Mouse (Mus musculus) stomach, embryonic 15.5 days (tissue): ENCODE measurements around the gene Dbx2. TPM values are rescaled to one million over a fixed set of nuclear protein-coding genes. Genes with fewer than 3 reads are reported as not detected.

ENCODE experiments used
- ATAC-seq: fragments of 200-750 bp; cut with Nextera tagmentation; 2 replicates; pipeline ENCODE4 v1.8.0; 2017; ENCODE audit warnings: low read depth, moderate number of reproducible peaks, moderate TSS enrichment; ENCODE audit not compliant: insufficient read depth, low FRiP score
- H3K27ac ChIP-seq: fragments of 300-500 bp; sonication (generic); 2 replicates; pipeline ENCODE4 v1.5.1; 2015; ENCODE audit warnings: mild to moderate bottlenecking, inconsistent platforms
- H3K27me3 ChIP-seq: fragments of 300-500 bp; sonication (generic); replicated peaks from 2 replicates; pipeline ENCODE4 v1.6.1; 2015; ENCODE audit warnings: inconsistent platforms
- H3K36me3 ChIP-seq: fragments of 300-500 bp; sonication (generic); 2 replicates; pipeline ENCODE4 v1.6.1; 2015; ENCODE audit warnings: inconsistent platforms
- H3K4me1 ChIP-seq: fragments of 300-500 bp; sonication (generic); 2 replicates; pipeline ENCODE4 v1.6.1; 2015; ENCODE audit warnings: inconsistent platforms
- H3K4me2 ChIP-seq: fragments of 300-500 bp; sonication (generic); 2 replicates; pipeline ENCODE4 v1.6.1; 2015; ENCODE audit warnings: mild to moderate bottlenecking, inconsistent platforms
- H3K4me3 ChIP-seq: fragments of 300-500 bp; sonication (generic); replicated peaks from 2 replicates; pipeline ENCODE4 v1.5.1; 2015; ENCODE audit warnings: inconsistent platforms
- H3K9ac ChIP-seq: fragments of 300-500 bp; sonication (generic); 2 replicates; pipeline ENCODE4 v1.6.1; 2015; ENCODE audit warnings: inconsistent platforms
- H3K9me3 ChIP-seq: fragments of 300-500 bp; sonication (generic); 2 replicates; pipeline ENCODE4 v1.6.1; 2016; ENCODE audit warnings: inconsistent platforms
- WGBS: fragments of 180-500 bp; shearing (Covaris S2); methylation state at CpG from one replicate; pipeline ENCODE4 v1.1.7; 2015; 5-methylcytosine and 5-hydroxymethylcytosine counted together
- polyA plus RNA-seq: library from polyadenylated mRNA; unstranded; fragments of >200 nt; fragmentation: Nextera tagmentation; extraction: Ambion mirVana; gene quantifications from 2 replicates; pipeline ENCODE4 v1.2.1, GENCODE M21; 2015

Dbx2 gene
- polyA plus RNA-seq, 1 experiment from 2014 or later: 0.10 TPM

DNA sequence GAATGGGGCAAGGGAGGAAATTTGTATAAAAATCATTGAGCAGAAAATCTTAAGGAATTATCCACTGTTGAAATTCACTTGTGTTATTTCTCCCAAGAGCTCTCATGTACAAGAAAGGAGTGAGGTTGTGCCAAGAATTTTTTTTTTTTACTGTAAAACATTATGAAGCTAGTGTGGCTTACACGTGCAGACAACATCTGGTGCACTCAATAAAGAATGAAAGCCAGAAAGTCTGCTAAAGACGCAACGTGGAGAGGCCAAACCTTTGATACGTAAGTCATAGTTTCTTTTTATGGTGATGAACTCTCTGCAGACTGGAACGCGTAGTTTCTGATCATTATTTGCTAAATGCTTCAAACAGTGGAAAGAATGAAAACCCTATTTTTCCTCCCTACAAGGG, 54.6 kb downstream of the Dbx2 start:
- H3K4me1 ChIP-seq: no peaks in the 10 kb centered on the region

DNA sequence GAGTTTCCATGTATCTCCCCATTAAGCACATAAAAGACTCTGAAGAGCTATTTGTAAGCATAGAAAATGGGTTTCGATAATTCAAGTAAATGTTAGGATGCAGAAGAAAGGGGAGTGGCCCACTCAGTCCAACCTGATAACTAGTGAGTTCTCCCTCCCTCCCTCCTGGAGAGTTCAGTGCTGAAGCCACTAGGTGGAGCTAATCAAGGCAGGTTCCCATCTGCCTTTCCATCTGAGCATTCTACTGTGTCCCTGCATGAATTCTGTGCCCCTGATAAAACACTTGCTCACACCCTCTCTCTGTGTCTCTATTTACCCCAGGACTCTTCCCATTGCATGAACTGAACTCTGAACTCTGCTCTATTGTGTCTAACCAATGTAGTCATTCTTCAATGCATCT, 57.1 kb downstream of the Dbx2 start:
- H3K4me1 ChIP-seq: no peaks in the 10 kb centered on the region
- H3K4me3 ChIP-seq: no peak overlapping the region
- no peaks in the 10 kb centered on the region for H3K9me3 ChIP-seq
- H3K27me3 ChIP-seq: no peaks in the 10 kb centered on the region
- no peaks in the 10 kb centered on the region for H3K36me3 ChIP-seq
- H3K9ac ChIP-seq: no peak overlapping the region
- no peak for ATAC-seq
- H3K4me2 ChIP-seq: no peak overlapping the region
- H3K27ac ChIP-seq: no peak overlapping the region
- WGBS: 52% methylated on average over 1 of the region's 1 CpGs

More for the DNA sequence above, 54.6 kb downstream of the Dbx2 start:
- Histone ChIP-seq H3K36me3 (no peaks in the 10 kb centered on the region), H3K4me3 (no peak overlapping the region), H3K9me3 (no peaks in the 10 kb centered on the region), H3K27me3 (no peaks in the 10 kb centered on the region), H3K4me2 (no peak overlapping the region), H3K27ac (no peak overlapping the region), H3K9ac (no peak overlapping the region)
- ATAC-seq: no peak
- WGBS: 50% methylated on average over 6 of the region's 6 CpGs

DNA sequence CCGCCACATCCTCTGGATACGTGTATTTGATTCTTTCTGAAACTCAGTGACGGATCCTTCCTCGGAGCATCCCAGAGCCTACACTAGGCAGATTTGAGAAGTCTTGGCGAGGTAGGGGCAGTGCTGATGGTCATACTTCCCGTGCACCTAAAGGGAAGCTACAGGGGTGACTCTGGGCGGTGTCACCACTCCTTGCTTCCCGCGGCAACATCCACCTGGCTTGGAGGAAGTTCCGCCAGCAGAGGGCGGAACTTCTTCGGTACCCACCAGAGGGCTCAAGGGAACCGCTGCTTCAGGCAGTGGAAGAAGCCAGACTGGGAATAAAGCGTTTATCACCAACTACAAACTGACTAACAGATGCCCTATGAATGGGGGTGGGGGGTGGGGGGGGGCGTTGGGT, 68.9 kb downstream of the Dbx2 start:
- H3K27ac ChIP-seq: no peak overlapping the region
- no peaks in the 10 kb centered on the region for H3K4me1 ChIP-seq
- H3K4me3 ChIP-seq: no peak overlapping the region
- no peak overlapping the region for H3K4me2 ChIP-seq
- no peak overlapping the region for H3K9ac ChIP-seq
- H3K36me3 ChIP-seq: no peaks in the 10 kb centered on the region
- WGBS: 89% methylated on average over 15 of the region's 15 CpGs
- H3K9me3 ChIP-seq: no peaks in the 10 kb centered on the region
- no peaks in the 10 kb centered on the region for H3K27me3 ChIP-seq
- ATAC-seq: no peak

DNA sequence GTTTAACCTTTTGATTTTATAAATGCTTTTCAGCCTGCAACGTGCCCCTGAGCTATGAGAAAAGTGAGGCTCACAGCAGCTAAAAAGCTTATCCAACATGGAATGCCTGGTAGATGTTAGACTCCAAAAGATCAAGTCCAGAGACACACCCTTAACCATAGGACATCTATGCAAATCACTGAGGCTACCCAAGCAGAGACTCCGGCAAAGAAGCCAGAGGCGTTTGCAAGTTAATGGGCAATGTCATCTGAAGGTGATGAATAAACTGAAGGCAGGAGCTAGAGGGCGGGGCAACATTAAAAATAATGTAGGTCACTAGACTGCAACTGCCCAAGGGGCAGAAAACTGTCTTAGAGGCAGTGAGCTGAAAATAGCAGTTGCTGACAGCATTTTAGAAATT, 70.9 kb downstream of the Dbx2 start:
- ATAC-seq: no peak
- 54% methylated on average over 4 of the region's 4 CpGs for WGBS
- Histone ChIP-seq H3K9me3 (no peaks in the 10 kb centered on the region), H3K9ac (no peak overlapping the region), H3K4me3 (no peak overlapping the region), H3K4me1 (no peaks in the 10 kb centered on the region), H3K27ac (no peak overlapping the region), H3K4me2 (no peak overlapping the region), H3K36me3 (no peaks in the 10 kb centered on the region), H3K27me3 (no peaks in the 10 kb centered on the region)

DNA sequence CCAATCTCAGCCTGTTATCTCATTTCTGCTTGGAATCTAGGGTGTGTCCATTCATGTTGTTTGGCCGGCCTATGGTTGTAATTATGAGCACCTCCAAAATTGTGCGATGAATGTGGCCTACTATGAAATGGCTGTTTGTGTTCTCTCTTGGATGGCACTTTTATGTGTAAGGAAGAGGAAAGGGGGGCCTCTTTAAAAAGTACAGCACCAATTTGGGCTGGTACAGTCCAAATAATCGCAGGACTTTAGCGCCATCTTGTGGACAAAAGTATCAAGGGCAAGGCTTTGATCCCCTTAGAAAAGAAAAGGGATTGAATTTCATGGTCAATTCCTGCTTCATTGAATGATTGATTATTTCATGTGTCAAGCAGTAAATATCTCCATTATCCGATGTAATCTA, 81.1 kb downstream of the Dbx2 start:
- Histone ChIP-seq H3K27me3 (0 out of 2 replicates have a peak, but pooled peaks cover 5% of the 10 kb centered on the region), H3K9ac (no peak overlapping the region), H3K4me1 (no peaks in the 10 kb centered on the region), H3K9me3 (no peaks in the 10 kb centered on the region), H3K36me3 (no peaks in the 10 kb centered on the region), H3K27ac (no peak overlapping the region), H3K4me3 (no peak overlapping the region), H3K4me2 (no peak overlapping the region)
- no peak for ATAC-seq
- WGBS: 16% methylated on average over 5 of the region's 5 CpGs

Other genes with a start within 250 kb of the Dbx2 start
- 14.3 and 15.0 TPM in 2 replicates for gene Nell2, start 127.4 kb downstream of the Dbx2 start, polyA plus RNA-seq
- 37.8 and 43.3 TPM in 2 replicates for gene Ano6, start 134.9 kb upstream of the Dbx2 start, polyA plus RNA-seq